Mouse (Mus musculus) forebrain, embryonic 14.5 days (tissue): ENCODE data around the gene Mtmr1. TPM values are rescaled to one million over a fixed set of nuclear protein-coding genes. Genes with fewer than 3 reads are reported as not detected.
A peak's percentile ranks its signal among the peaks of the same experiment; 100 is the strongest.

ENCODE experiments used
- ATAC-seq: fragments of 200-750 bp; cut with Nextera tagmentation; 2 replicates; pipeline ENCODE4 v1.8.0; 2017; ENCODE audit warnings: mild to moderate bottlenecking, moderate library complexity
- DNase-seq: peaks from one replicate; pipeline ENCODE4 v3.0.0-alpha.2; 2015; ENCODE audit warnings: low spot score
- H3K27ac ChIP-seq: fragments of 300-500 bp; sonication (generic); 2 replicates; pipeline ENCODE4 v1.5.1; 2014; ENCODE audit warnings: low read depth, mild to moderate bottlenecking, control low read depth, low read length, moderate library complexity
- H3K27me3 ChIP-seq: fragments of 300-500 bp; sonication (generic); replicated peaks from 2 replicates; pipeline ENCODE4 v1.6.1; 2014; ENCODE audit warnings: low read length, control low read depth, mixed read lengths; ENCODE audit not compliant: control insufficient read depth, insufficient read depth
- H3K36me3 ChIP-seq: fragments of 300-500 bp; sonication (generic); 2 replicates; pipeline ENCODE4 v1.6.1; 2014; ENCODE audit warnings: low read length, control low read depth; ENCODE audit not compliant: control insufficient read depth, insufficient read depth
- H3K4me1 ChIP-seq: fragments of 300-500 bp; sonication (generic); 2 replicates; pipeline ENCODE4 v1.6.1; 2014; ENCODE audit warnings: antibody characterized with exemption, low read length, control low read depth; ENCODE audit not compliant: control insufficient read depth, insufficient read depth
- H3K4me2 ChIP-seq: fragments of 300-500 bp; sonication (generic); 2 replicates; pipeline ENCODE4 v1.6.1; 2014; ENCODE audit warnings: mild to moderate bottlenecking, control low read depth, low read length
- H3K4me3 ChIP-seq: fragments of 300-500 bp; sonication (generic); 2 replicates; pipeline ENCODE4 v1.5.1; 2014; ENCODE audit warnings: low read depth, low read length, control low read depth
- H3K9ac ChIP-seq: fragments of 300-500 bp; sonication (generic); 2 replicates; pipeline ENCODE4 v1.6.1; 2014; ENCODE audit warnings: mild to moderate bottlenecking, low read length, control low read depth, moderate library complexity
- H3K9me3 ChIP-seq: fragments of 300-500 bp; sonication (generic); replicated peaks from 2 replicates; pipeline ENCODE4 v1.6.1; 2016; ENCODE audit warnings: low read length, control low read depth, mixed read lengths; ENCODE audit not compliant: control insufficient read depth
- WGBS: fragments of 180-500 bp; shearing (Covaris S2); extraction: QIAGEN DNeasy Blood & Tissue Kit; methylation state at CpG from one replicate; pipeline ENCODE4 v1.1.7; 2014; 5-methylcytosine and 5-hydroxymethylcytosine counted together
- polyA plus RNA-seq: library from polyadenylated mRNA; unstranded; fragments of >200 nt; fragmentation: Nextera tagmentation; extraction: Ambion mirVana; gene quantifications from 2 replicates; pipeline ENCODE4 v1.2.1, GENCODE M21; 2014

Mtmr1 gene
- polyA plus RNA-seq, 1 experiment from 2014 or later = 19.7 TPM

GRCm38 (mm10) chrX:71427491-71427890, 62.9 kb downstream of the Mtmr1 start:
- Histone ChIP-seq H3K9ac (no peak overlapping the region), H3K36me3 (no peaks in the 10 kb centered on the region), H3K4me2 (no peak overlapping the region), H3K9me3 (no peaks in the 10 kb centered on the region), H3K27ac (no peak overlapping the region), H3K4me3 (no peak overlapping the region), H3K27me3 (no peaks in the 10 kb centered on the region), H3K4me1 (no peaks in the 10 kb centered on the region)
- ATAC-seq (no peak), DNase-seq (no peak)

- Histone ChIP-seq H3K9me3 (no peaks in the 10 kb centered on the region), H3K4me1 (0 out of 2 replicates have a peak, but pooled peaks cover 3% of the 10 kb centered on the region), H3K36me3 (no peaks in the 10 kb centered on the region), H3K9ac (no peak overlapping the region), H3K27me3 (no peaks in the 10 kb centered on the region), H3K4me3 (no peak overlapping the region), H3K27ac (no peak overlapping the region), H3K4me2 (no peak overlapping the region)
- DNase-seq = no peak
- ATAC-seq = no peak
- 88% methylated on average over 5 of the region's 5 CpGs for WGBS
Measured at GRCm38 (mm10) chrX:71430900-71431299, 66.3 kb downstream of the Mtmr1 start.

GRCm38 (mm10) chrX:71434448-71434847, 69.9 kb downstream of the Mtmr1 start:
- H3K4me2 ChIP-seq = no peak overlapping the region
- no peak overlapping the region for H3K9ac ChIP-seq
- no peaks in the 10 kb centered on the region for H3K27me3 ChIP-seq
- no peak overlapping the region for H3K4me3 ChIP-seq
- no peaks in the 10 kb centered on the region for H3K9me3 ChIP-seq
- 0 out of 2 replicates have a peak, but pooled peaks cover 3% of the 10 kb centered on the region for H3K4me1 ChIP-seq
- WGBS = 36% methylated on average over 1 of the region's 1 CpGs
- H3K27ac ChIP-seq = no peak overlapping the region
- DNase-seq (peak; percentile 53), ATAC-seq (peak; percentile 87)
- H3K36me3 ChIP-seq = peaks cover 3% of the 10 kb centered on the region; the same call in 1 of the 2 replicates

- H3K9me3 ChIP-seq = no peaks in the 10 kb centered on the region
- H3K36me3 ChIP-seq = peaks cover 3% of the 10 kb centered on the region; the same call in 1 of the 2 replicates
- DNase-seq (peak; percentile 47), ATAC-seq (peak; percentile 86)
- H3K27ac ChIP-seq = no peak overlapping the region
- no peak overlapping the region for H3K4me3 ChIP-seq
- WGBS = 47% methylated on average over 8 of the region's 8 CpGs
- H3K27me3 ChIP-seq = no peaks in the 10 kb centered on the region
- H3K4me1 ChIP-seq = 0 out of 2 replicates have a peak, but pooled peaks cover 3% of the 10 kb centered on the region
- H3K4me2 ChIP-seq = no peak overlapping the region
- H3K9ac ChIP-seq = no peak overlapping the region
Measured at GRCm38 (mm10) chrX:71434860-71435259, 70.3 kb downstream of the Mtmr1 start.

GRCm38 (mm10) chrX:71435542-71435941, 71.0 kb downstream of the Mtmr1 start:
- no peak overlapping the region for H3K27ac ChIP-seq
- no peak overlapping the region for H3K9ac ChIP-seq
- H3K4me1 ChIP-seq = 0 out of 2 replicates have a peak, but pooled peaks cover 3% of the 10 kb centered on the region
- no peaks in the 10 kb centered on the region for H3K9me3 ChIP-seq
- H3K4me2 ChIP-seq = no peak overlapping the region
- no peak for ATAC-seq
- WGBS = 78% methylated on average over 2 of the region's 2 CpGs
- DNase-seq = no peak
- no peaks in the 10 kb centered on the region for H3K27me3 ChIP-seq
- no peak overlapping the region for H3K4me3 ChIP-seq
- H3K36me3 ChIP-seq = peaks cover 4% of the 10 kb centered on the region; the same call in 1 of the 2 replicates

GRCm38 (mm10) chrX:71439473-71439872, 74.9 kb downstream of the Mtmr1 start:
- Histone ChIP-seq H3K27ac (no peak overlapping the region), H3K27me3 (no peaks in the 10 kb centered on the region), H3K36me3 (peaks cover 8% of the 10 kb centered on the region; the same call in 1 of the 2 replicates), H3K4me3 (no peak overlapping the region), H3K4me2 (no peak overlapping the region), H3K4me1 (0 out of 2 replicates have a peak, but pooled peaks cover 3% of the 10 kb centered on the region), H3K9me3 (no peaks in the 10 kb centered on the region), H3K9ac (no peak overlapping the region)
- 91% methylated on average over 6 of the region's 6 CpGs for WGBS
- no peak for ATAC-seq
- no peak for DNase-seq

- Histone ChIP-seq H3K36me3 (peaks cover 6% of the 10 kb centered on the region; the same call in 1 of the 2 replicates), H3K4me3 (no peak overlapping the region), H3K27me3 (no peaks in the 10 kb centered on the region), H3K4me2 (no peak overlapping the region), H3K4me1 (no peaks in the 10 kb centered on the region), H3K9ac (no peak overlapping the region), H3K27ac (no peak overlapping the region), H3K9me3 (no peaks in the 10 kb centered on the region)
- DNase-seq = no peak
- WGBS = 86% methylated on average over 5 of the region's 5 CpGs
- no peak for ATAC-seq
Measured at GRCm38 (mm10) chrX:71442916-71443315, 78.4 kb downstream of the Mtmr1 start.

GRCm38 (mm10) chrX:71456078-71456737, 91.6 kb downstream of the Mtmr1 start:
- DNase-seq = peak; percentile 5
- Histone ChIP-seq H3K36me3 (no peaks in the 10 kb centered on the region), H3K9ac (no peak overlapping the region), H3K4me1 (no peaks in the 10 kb centered on the region), H3K9me3 (no peaks in the 10 kb centered on the region), H3K4me3 (no peak overlapping the region), H3K27ac (no peak overlapping the region), H3K27me3 (no peaks in the 10 kb centered on the region), H3K4me2 (no peak overlapping the region)
- WGBS = 76% methylated on average over 6 of the region's 6 CpGs
- no peak for ATAC-seq

- Histone ChIP-seq H3K9ac (no peak overlapping the region), H3K4me1 (no peaks in the 10 kb centered on the region), H3K4me2 (no peak overlapping the region), H3K4me3 (no peak overlapping the region), H3K27me3 (no peaks in the 10 kb centered on the region), H3K36me3 (no peaks in the 10 kb centered on the region), H3K9me3 (no peaks in the 10 kb centered on the region), H3K27ac (no peak overlapping the region)
- DNase-seq (no peak), ATAC-seq (no peak)
- 80% methylated on average over 7 of the region's 7 CpGs for WGBS
Measured at GRCm38 (mm10) chrX:71464138-71464826, 99.7 kb downstream of the Mtmr1 start.
